Mouse (Mus musculus) thymus, adult 18-20 months (tissue): ENCODE measurements around the gene Clybl.
A peak's percentile ranks its signal among the peaks of the same experiment; 100 is the strongest.

ENCODE experiments used
- DNase-seq, 2 experiments: peaks; one replicate each; pipeline ENCODE4 v3.0.0; 2022; ENCODE audit warnings: mixed read lengths in 2 of 2

Clybl gene

GRCm38 (mm10) chr14:122181078-122181814, at the start of gene Clybl:
Clybl (plus strand) TSS chr14:122181704.
- peak; percentile 80 to 81 for DNase-seq

- DNase-seq = no peak
These were observed 45.1 kb upstream of the Clybl start for GRCm38 (mm10) chr14:122136368-122136928.

DNA sequence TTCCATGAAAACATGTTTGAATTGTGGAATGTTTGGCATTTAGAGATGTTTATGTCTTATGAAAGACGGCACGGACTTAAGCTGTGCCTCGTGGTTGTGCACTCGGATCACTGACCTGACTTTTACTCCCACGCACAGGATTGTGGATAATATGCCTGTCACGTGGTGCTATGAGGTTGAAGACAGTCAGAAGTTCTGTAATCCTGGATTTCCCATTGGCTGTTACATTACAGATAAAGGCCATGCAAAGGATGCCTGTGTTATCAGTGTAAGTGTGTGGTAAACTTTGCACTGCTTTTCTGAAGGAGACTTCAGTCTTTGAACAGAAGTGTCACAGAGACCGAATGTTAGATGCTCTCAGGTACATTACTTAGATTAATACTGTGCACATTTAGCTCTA, 44.3 kb upstream of the Clybl start:
- no peak for DNase-seq

DNA sequence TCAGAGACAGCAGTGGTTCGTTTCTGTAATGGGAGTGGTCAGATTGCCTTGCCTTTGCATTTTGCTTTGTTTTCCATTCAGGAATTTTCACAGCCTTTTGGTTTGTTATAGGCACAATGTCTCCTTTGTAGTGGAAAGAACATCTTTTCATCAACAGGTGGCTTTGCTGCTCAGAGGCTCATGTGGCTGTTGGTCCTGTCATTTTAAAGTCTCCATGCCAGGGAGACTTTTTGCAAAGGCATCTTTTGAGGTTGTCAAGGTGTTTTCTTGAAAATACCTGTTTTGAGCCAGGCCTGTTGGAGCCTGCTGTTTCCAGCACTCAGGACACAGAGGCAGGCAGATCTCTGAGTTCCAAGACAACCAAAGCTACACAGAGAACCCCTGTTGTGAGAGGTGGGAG, 41.4 kb upstream of the Clybl start:
- DNase-seq = no peak

DNA sequence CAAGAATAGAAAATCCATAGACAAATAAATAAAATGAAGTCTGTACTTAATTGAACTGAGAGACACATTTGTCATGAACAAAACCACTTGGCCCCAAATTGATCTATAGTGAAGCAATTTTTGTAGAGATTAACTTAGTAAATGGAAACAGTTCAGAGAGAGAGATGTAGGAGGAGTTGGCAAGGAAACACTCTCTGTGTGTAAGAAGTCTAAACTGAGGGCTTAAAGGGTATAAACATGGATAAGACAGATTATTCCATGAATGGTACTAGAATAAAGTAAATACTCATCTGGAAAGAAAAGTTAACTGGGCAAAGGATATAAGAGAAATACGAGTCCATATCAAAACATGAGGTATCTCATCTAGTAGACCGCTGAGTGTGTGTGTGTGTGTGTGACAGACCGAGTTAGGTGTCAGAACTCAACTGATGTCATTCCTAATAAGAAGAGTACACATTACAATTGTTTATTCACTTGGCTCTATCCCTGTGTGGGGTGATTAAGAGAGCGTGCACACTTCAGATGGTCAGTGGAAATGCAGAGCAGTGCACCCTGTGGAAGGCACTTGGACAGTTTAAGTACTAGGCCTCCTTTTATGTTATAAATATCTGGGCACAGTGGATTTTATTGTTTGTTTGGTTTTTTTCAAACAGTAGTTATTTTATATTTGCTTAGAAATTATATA, 37.8 kb upstream of the Clybl start:
- no peak for DNase-seq

DNA sequence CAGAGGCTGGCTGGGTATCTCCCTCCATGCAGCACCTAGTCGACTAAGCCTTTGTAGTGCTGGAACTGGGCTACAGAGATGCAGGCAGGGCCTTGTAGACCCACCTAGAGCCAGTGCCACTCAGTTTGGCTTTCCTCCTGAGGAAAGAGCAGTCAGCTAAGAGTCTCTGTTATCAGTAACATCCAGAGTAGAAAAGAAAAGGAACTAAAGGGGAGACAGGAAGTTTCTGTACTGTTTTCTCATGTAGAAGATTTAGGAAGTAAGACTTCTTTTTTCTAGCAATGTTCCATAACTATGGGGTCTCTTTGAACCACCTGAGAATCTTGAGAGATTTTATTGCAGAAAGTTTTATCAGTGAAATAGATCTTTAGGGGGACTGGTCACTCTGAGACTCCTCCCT, 36.1 kb upstream of the Clybl start:
- no peak for DNase-seq

GRCm38 (mm10) chr14:122150616-122151015, 30.9 kb upstream of the Clybl start:
- no peak for DNase-seq

- no peak for DNase-seq
These were observed 23.8 kb upstream of the Clybl start for GRCm38 (mm10) chr14:122157738-122158137.

DNA sequence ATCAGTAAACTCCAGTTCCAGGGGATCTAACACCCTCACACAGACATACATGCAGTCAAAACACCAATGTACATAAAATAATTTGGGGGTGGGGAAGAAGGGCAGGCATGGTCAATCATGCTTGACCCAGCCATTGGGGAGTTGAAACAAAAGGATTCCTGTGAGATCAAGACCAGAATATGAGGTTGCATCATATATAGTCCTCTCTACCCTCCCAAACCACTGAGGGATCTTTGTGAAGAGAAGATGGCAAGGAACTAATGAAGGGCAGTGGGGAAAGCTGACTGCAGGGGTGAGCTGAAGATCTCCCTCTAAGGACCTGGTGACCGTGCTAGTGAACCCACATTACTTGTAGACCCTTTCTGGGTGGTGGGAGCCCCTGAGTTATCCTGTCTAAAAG, 20.6 kb upstream of the Clybl start:
- DNase-seq = no peak

GRCm38 (mm10) chr14:122168912-122169311, 12.6 kb upstream of the Clybl start:
- no peak for DNase-seq

DNA sequence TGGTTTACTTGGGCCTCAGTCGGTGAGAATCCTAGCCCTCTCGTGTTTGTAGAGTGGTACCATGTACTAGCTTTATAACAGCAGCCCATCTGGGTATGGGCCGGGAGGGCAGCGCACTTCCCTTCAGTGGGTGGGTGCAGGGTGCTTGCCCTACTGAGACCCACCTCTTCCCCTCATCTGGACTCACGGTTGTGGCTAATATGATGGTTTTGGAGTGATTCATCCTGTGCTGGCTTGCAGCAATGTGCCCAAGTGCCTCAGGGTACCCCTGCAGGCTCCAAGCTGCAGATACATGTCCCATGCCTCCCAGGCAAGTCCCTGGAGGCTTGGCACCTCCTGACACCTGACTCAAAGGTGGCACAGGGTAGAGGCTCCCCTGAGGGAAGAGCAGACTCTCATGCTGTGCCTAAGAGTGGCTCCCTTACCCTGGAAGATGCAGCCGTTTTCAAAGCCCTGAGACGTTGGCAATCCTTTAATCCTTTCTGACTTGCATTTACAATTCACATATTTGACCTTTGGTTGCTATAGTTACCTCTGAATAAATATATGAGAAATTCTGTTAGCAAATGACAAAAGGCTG, 11.2 kb upstream of the Clybl start:
- no peak for DNase-seq

DNA sequence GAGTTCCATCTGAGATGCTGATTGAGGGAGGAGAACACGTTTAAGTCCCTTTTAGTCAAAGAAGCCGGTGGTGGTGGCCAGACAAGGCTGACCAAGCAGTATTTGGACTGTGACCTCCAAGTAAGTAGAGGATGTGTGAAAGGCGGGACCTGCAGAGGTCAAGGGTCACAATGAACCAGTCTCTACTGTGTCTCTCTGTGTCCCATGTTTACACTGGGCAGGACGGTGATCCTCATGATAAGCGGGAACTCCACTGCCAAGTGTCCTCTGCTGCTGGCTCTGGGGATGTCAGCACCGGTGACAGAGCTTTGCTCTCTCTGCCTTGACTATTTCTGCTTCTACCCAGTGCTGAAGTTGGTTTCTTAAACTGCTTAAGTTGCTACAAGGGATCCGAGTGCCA, 10.5 kb upstream of the Clybl start:
- no peak for DNase-seq

DNA sequence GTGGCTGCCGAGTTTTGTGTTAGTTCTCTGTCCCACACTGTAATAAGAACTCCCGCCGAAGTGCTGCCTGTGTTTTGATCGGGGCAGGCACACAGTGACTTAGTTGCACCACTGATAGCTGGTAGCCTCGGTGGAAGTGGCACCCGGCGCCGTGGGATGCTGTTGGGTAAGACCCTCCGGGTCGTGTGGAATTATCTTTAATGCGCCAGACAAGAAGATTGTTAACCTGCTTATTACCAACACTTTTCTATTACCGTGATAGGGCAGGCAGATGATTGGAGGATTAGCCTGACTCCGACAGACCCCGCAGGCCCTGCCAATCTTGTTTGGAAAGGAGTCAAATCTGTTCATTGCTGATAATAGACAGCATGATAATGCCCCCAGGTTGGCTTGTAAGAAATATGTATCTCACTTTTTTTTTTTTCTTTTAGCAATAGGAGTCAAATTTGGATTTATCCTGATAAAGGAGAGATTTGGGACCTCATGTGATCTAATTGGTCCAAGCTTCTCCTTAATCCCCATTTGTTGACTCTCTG, 5.2 kb upstream of the Clybl start:
- DNase-seq = no peak

- no peak for DNase-seq
These were observed 2.2 kb upstream of the Clybl start for GRCm38 (mm10) chr14:122179262-122179661.

GRCm38 (mm10) chr14:122181815-122182157, 282 bp downstream of the Clybl start:
- DNase-seq = no peak

- no peak for DNase-seq
These were observed 716 bp downstream of the Clybl start for GRCm38 (mm10) chr14:122182220-122182619.

- DNase-seq = no peak
These were observed 2.5 kb downstream of the Clybl start for GRCm38 (mm10) chr14:122183974-122184373.

- DNase-seq = no peak
These were observed 6.7 kb downstream of the Clybl start for GRCm38 (mm10) chr14:122188250-122188649.

- DNase-seq = no peak
These were observed 8.4 kb downstream of the Clybl start for GRCm38 (mm10) chr14:122189901-122190300.

DNA sequence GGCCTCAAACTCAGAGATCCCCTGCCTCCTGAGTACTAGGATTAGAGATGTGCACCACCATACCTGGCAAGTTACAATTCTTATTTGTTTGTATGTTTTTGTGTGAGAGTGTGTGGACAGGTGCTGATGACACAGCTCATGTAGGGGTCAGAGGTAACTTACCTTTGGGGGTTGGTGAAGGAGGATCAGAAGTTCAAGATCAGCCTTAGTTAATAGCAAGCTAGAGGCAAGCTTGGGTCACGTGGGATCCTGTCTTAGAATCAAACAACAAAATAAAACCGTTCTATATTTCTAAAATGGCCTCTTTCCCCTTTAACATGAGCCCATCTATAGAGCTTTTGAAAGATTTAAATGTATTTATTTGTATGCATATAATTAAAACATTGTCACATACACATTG, 9.0 kb downstream of the Clybl start:
- DNase-seq = no peak

GRCm38 (mm10) chr14:122190941-122191510, 9.5 kb downstream of the Clybl start:
- DNase-seq = peak in 1 of 2 experiments; percentile 19

GRCm38 (mm10) chr14:122194630-122195029, 13.1 kb downstream of the Clybl start:
- DNase-seq = no peak

DNA sequence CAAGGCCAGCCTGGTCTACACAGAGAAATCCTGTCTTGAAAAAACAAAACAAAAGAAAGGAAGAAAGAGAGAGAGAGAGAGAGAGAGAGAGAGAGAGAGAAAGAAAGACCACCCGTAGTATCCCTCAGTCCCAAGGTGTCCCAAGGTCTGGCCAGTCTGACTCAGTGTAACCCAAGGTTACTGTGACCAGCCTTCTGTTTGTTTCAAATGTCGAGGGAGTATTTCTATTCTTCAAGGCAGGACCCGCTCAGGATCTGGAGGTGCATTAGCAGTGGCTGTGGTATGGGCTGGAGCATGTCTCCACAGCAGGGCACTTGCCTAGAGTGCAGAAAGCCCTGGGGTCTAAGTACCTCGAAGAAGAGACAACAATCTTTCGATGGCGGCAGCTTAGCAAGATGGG, 15.3 kb downstream of the Clybl start:
- DNase-seq = no peak
